Mouse (Mus musculus) embryonic facial prominence, embryonic 15.5 days (tissue): ENCODE measurements around the gene Nptn. TPM values are rescaled to one million over a fixed set of nuclear protein-coding genes. Genes with fewer than 3 reads are reported as not detected.
A peak's percentile ranks its signal among the peaks of the same experiment; 100 is the strongest.

Source experiments
- ATAC-seq: fragments of 200-750 bp; cut with Nextera tagmentation; 2 replicates; pipeline ENCODE4 v1.8.0; 2017; ENCODE audit warnings: low read depth, moderate TSS enrichment; ENCODE audit not compliant: insufficient number of reproducible peaks, low FRiP score, low TSS enrichment
- H3K27ac ChIP-seq: fragments of 300-500 bp; sonication (generic); replicated peaks from 2 replicates; pipeline ENCODE4 v1.5.1; 2015; ENCODE audit warnings: mild to moderate bottlenecking, inconsistent platforms
- H3K27me3 ChIP-seq: fragments of 300-500 bp; sonication (generic); 2 replicates; pipeline ENCODE4 v1.6.1; 2015; ENCODE audit warnings: inconsistent platforms
- H3K36me3 ChIP-seq: fragments of 300-500 bp; sonication (generic); 2 replicates; pipeline ENCODE4 v1.6.1; 2015; ENCODE audit warnings: mild to moderate bottlenecking, inconsistent platforms
- H3K4me1 ChIP-seq: fragments of 300-500 bp; sonication (generic); 2 replicates; pipeline ENCODE4 v1.6.1; 2015; ENCODE audit warnings: inconsistent platforms
- H3K4me2 ChIP-seq: fragments of 300-500 bp; sonication (generic); replicated peaks from 2 replicates; pipeline ENCODE4 v1.6.1; 2015; ENCODE audit warnings: mild to moderate bottlenecking, inconsistent platforms
- H3K4me3 ChIP-seq: fragments of 300-500 bp; sonication (generic); replicated peaks from 2 replicates; pipeline ENCODE4 v1.5.1; 2015; ENCODE audit warnings: mild to moderate bottlenecking, inconsistent platforms
- H3K9ac ChIP-seq: fragments of 300-500 bp; sonication (generic); 2 replicates; pipeline ENCODE4 v1.6.1; 2015; ENCODE audit warnings: inconsistent platforms
- H3K9me3 ChIP-seq: fragments of 300-500 bp; sonication (generic); replicated peaks from 2 replicates; pipeline ENCODE4 v1.6.1; 2016; ENCODE audit warnings: inconsistent platforms
- WGBS: fragments of 180-500 bp; shearing (Covaris S2); methylation state at CpG from one replicate; pipeline ENCODE4 v1.1.7; 2015; 5-methylcytosine and 5-hydroxymethylcytosine counted together
- polyA plus RNA-seq: library from polyadenylated mRNA; unstranded; fragments of >200 nt; fragmentation: Nextera tagmentation; extraction: Ambion mirVana; gene quantifications from 2 replicates; pipeline ENCODE4 v1.2.1, GENCODE M21; 2015

The Nptn gene
- 123 and 127 TPM in 2 replicates for polyA plus RNA-seq

- Histone ChIP-seq H3K4me3 (peak within 1 kb of the TSS; percentile 91), H3K9ac (peak within 1 kb of the TSS; percentile 97), H3K4me1 (peaks cover 14% of the 10 kb centered on the region), H3K36me3 (no peaks in the 10 kb centered on the region), H3K9me3 (no peaks in the 10 kb centered on the region), H3K27me3 (no peaks in the 10 kb centered on the region), H3K4me2 (peak within 1 kb of the TSS; percentile 65), H3K27ac (peak within 1 kb of the TSS; percentile 98)
- peak; percentile 99 for ATAC-seq
- 1% methylated on average over 46 of the region's 56 CpGs for WGBS
These were observed at the start of gene Nptn for GRCm38 (mm10) chr9:58581958-58582540. Nptn (plus strand) TSS chr9:58582240.

- Histone ChIP-seq H3K4me3 (no peak overlapping the region), H3K36me3 (peaks cover 59% of the 10 kb centered on the region), H3K9me3 (no peaks in the 10 kb centered on the region), H3K9ac (no peak overlapping the region), H3K27me3 (no peaks in the 10 kb centered on the region), H3K4me2 (no peak overlapping the region), H3K27ac (no peak overlapping the region), H3K4me1 (no peaks in the 10 kb centered on the region)
- no peak for ATAC-seq
- 85% methylated on average over 6 of the region's 6 CpGs for WGBS
These were observed 48.7 kb upstream of the Nptn start for GRCm38 (mm10) chr9:58533322-58533721.

GRCm38 (mm10) chr9:58534766-58535165 lies 47.3 kb upstream of the Nptn start:
- Histone ChIP-seq H3K9ac (no peak overlapping the region), H3K27ac (no peak overlapping the region), H3K4me1 (no peaks in the 10 kb centered on the region), H3K9me3 (no peaks in the 10 kb centered on the region), H3K36me3 (peaks cover 56% of the 10 kb centered on the region), H3K27me3 (no peaks in the 10 kb centered on the region), H3K4me2 (no peak overlapping the region), H3K4me3 (no peak overlapping the region)
- no peak for ATAC-seq
- WGBS: 48% methylated on average over 1 of the region's 1 CpGs

GRCm38 (mm10) chr9:58535447-58536134 lies 46.4 kb upstream of the Nptn start:
- no peaks in the 10 kb centered on the region for H3K4me1 ChIP-seq
- ATAC-seq: peak; percentile 41; the same call in 1 of the 2 replicates
- no peak overlapping the region for H3K9ac ChIP-seq
- H3K4me2 ChIP-seq: no peak overlapping the region
- no peak overlapping the region for H3K27ac ChIP-seq
- peaks cover 53% of the 10 kb centered on the region for H3K36me3 ChIP-seq
- WGBS: 77% methylated on average over 20 of the region's 20 CpGs
- no peaks in the 10 kb centered on the region for H3K9me3 ChIP-seq
- no peaks in the 10 kb centered on the region for H3K27me3 ChIP-seq
- H3K4me3 ChIP-seq: no peak overlapping the region

- no peaks in the 10 kb centered on the region for H3K9me3 ChIP-seq
- no peak for ATAC-seq
- WGBS: 78% methylated on average over 3 of the region's 3 CpGs
- H3K4me1 ChIP-seq: peaks cover 17% of the 10 kb centered on the region
- no peak overlapping the region for H3K9ac ChIP-seq
- H3K4me3 ChIP-seq: no peak overlapping the region
- no peaks in the 10 kb centered on the region for H3K27me3 ChIP-seq
- H3K36me3 ChIP-seq: peaks cover 43% of the 10 kb centered on the region
- H3K27ac ChIP-seq: no peak overlapping the region
- no peak overlapping the region for H3K4me2 ChIP-seq
These were observed 44.3 kb upstream of the Nptn start for GRCm38 (mm10) chr9:58537774-58538173.

- Histone ChIP-seq H3K27ac (no peak overlapping the region), H3K4me3 (no peak overlapping the region), H3K9ac (no peak overlapping the region), H3K4me1 (peaks cover 18% of the 10 kb centered on the region), H3K36me3 (peaks cover 30% of the 10 kb centered on the region), H3K27me3 (no peaks in the 10 kb centered on the region), H3K4me2 (no peak overlapping the region), H3K9me3 (no peaks in the 10 kb centered on the region)
- WGBS: 54% methylated on average over 5 of the region's 5 CpGs
- ATAC-seq: no peak
These were observed 42.2 kb upstream of the Nptn start for GRCm38 (mm10) chr9:58539886-58540285.

- WGBS: 26% methylated on average over 6 of the region's 6 CpGs
- Histone ChIP-seq H3K9ac (no peak overlapping the region), H3K27ac (peak overlapping the region; percentile 44), H3K27me3 (no peaks in the 10 kb centered on the region), H3K4me3 (no peak overlapping the region), H3K36me3 (peaks cover 24% of the 10 kb centered on the region), H3K4me1 (peaks cover 26% of the 10 kb centered on the region), H3K4me2 (no peak overlapping the region), H3K9me3 (no peaks in the 10 kb centered on the region)
- ATAC-seq: peak; percentile 47; the same call in 1 of the 2 replicates
These were observed 40.1 kb upstream of the Nptn start for GRCm38 (mm10) chr9:58541895-58542338.

GRCm38 (mm10) chr9:58544879-58545324 lies 37.1 kb upstream of the Nptn start:
- ATAC-seq: no peak
- H3K27me3 ChIP-seq: no peaks in the 10 kb centered on the region
- H3K36me3 ChIP-seq: 0 out of 2 replicates have a peak, but pooled peaks cover 5% of the 10 kb centered on the region
- H3K4me1 ChIP-seq: peaks cover 52% of the 10 kb centered on the region
- peak overlapping the region; percentile 25; the same call in 1 of the 2 replicates for H3K4me2 ChIP-seq
- 0 out of 2 replicates have a peak overlapping the region, but pooled peaks have one; percentile 1 for H3K4me3 ChIP-seq
- WGBS: 56% methylated on average over 4 of the region's 4 CpGs
- H3K27ac ChIP-seq: no peak overlapping the region
- H3K9me3 ChIP-seq: no peaks in the 10 kb centered on the region
- H3K9ac ChIP-seq: no peak overlapping the region

GRCm38 (mm10) chr9:58545428-58545827 lies 36.6 kb upstream of the Nptn start:
- 46% methylated on average over 6 of the region's 6 CpGs for WGBS
- 0 out of 2 replicates have a peak overlapping the region, but pooled peaks have one; percentile 22 for H3K27ac ChIP-seq
- no peak overlapping the region for H3K4me2 ChIP-seq
- no peak overlapping the region for H3K9ac ChIP-seq
- ATAC-seq: no peak
- H3K9me3 ChIP-seq: no peaks in the 10 kb centered on the region
- H3K4me3 ChIP-seq: no peak overlapping the region
- H3K36me3 ChIP-seq: 0 out of 2 replicates have a peak, but pooled peaks cover 3% of the 10 kb centered on the region
- no peaks in the 10 kb centered on the region for H3K27me3 ChIP-seq
- H3K4me1 ChIP-seq: peaks cover 53% of the 10 kb centered on the region

- Histone ChIP-seq H3K27me3 (no peaks in the 10 kb centered on the region), H3K9ac (no peak overlapping the region), H3K4me1 (peaks cover 48% of the 10 kb centered on the region), H3K36me3 (no peaks in the 10 kb centered on the region), H3K27ac (peak overlapping the region; percentile 28; the same call in 1 of the 2 replicates), H3K4me3 (no peak overlapping the region), H3K9me3 (no peaks in the 10 kb centered on the region), H3K4me2 (no peak overlapping the region)
- ATAC-seq: peak; percentile 61; the same call in 1 of the 2 replicates
- WGBS: 63% methylated on average over 11 of the region's 11 CpGs
These were observed 35.2 kb upstream of the Nptn start for GRCm38 (mm10) chr9:58546630-58547360.

- WGBS: 37% methylated on average over 4 of the region's 4 CpGs
- no peak for ATAC-seq
These were observed 33.1 kb upstream of the Nptn start for GRCm38 (mm10) chr9:58548897-58549296.

More at GRCm38 (mm10) chr9:58548897-58549296, 33.1 kb upstream of the Nptn start:
- Histone ChIP-seq H3K4me1 (peaks cover 53% of the 10 kb centered on the region), H3K9me3 (no peaks in the 10 kb centered on the region), H3K4me2 (no peak overlapping the region), H3K36me3 (no peaks in the 10 kb centered on the region), H3K27me3 (no peaks in the 10 kb centered on the region), H3K4me3 (no peak overlapping the region), H3K9ac (no peak overlapping the region), H3K27ac (no peak overlapping the region)
